Mouse (Mus musculus) midbrain, embryonic 16.5 days (tissue): ENCODE results near the gene Eif3j1. TPM values are rescaled to one million over a fixed set of nuclear protein-coding genes. Genes with fewer than 3 reads are reported as not detected.
"Not testable (repeated sequence)": the region's sequence is repeated elsewhere in the genome, so short reads cannot be mapped to it uniquely, and the experiment has no call there.

Experiments used
- ATAC-seq: fragments of 200-750 bp; cut with Nextera tagmentation; 2 replicates; pipeline ENCODE4 v1.8.0; 2017; ENCODE audit warnings: moderate TSS enrichment
- H3K27ac ChIP-seq: fragments of 300-500 bp; sonication (generic); 2 replicates; pipeline ENCODE4 v1.5.1; 2014; ENCODE audit warnings: mild to moderate bottlenecking, low read length, mixed read lengths
- H3K27me3 ChIP-seq: fragments of 300-500 bp; sonication (generic); 2 replicates; pipeline ENCODE4 v1.6.1; 2014; ENCODE audit warnings: low read depth, low read length, mixed read lengths; ENCODE audit not compliant: control insufficient read depth, insufficient read depth
- H3K36me3 ChIP-seq: fragments of 300-500 bp; sonication (generic); 2 replicates; pipeline ENCODE4 v1.6.1; 2014; ENCODE audit warnings: mild to moderate bottlenecking, low read length, moderate library complexity, mixed read lengths; ENCODE audit not compliant: control insufficient read depth, insufficient read depth
- H3K4me1 ChIP-seq: fragments of 300-500 bp; sonication (generic); 2 replicates; pipeline ENCODE4 v1.6.1; 2014; ENCODE audit warnings: mild to moderate bottlenecking, low read length, mixed read lengths; ENCODE audit not compliant: control insufficient read depth, insufficient read depth
- H3K4me2 ChIP-seq: fragments of 300-500 bp; sonication (generic); 2 replicates; pipeline ENCODE4 v1.6.1; 2014; ENCODE audit warnings: mild to moderate bottlenecking, low read length, mixed read lengths
- H3K4me3 ChIP-seq: fragments of 300-500 bp; sonication (generic); 2 replicates; pipeline ENCODE4 v1.5.1; 2014; ENCODE audit warnings: low read depth, mild to moderate bottlenecking, low read length, moderate library complexity, mixed read lengths
- H3K9ac ChIP-seq: fragments of 300-500 bp; sonication (generic); 2 replicates; pipeline ENCODE4 v1.6.1; 2014; ENCODE audit warnings: low read depth, low read length, mixed read lengths
- H3K9me3 ChIP-seq: fragments of 300-500 bp; sonication (generic); replicated peaks from 2 replicates; pipeline ENCODE4 v1.6.1; 2014; ENCODE audit warnings: mild to moderate bottlenecking, low read length, mixed read lengths; ENCODE audit not compliant: control insufficient read depth, poor library complexity, severe bottlenecking
- WGBS: fragments of 180-500 bp; shearing (Covaris S2); extraction: QIAGEN DNeasy Blood & Tissue Kit; methylation state at CpG from one replicate; pipeline ENCODE4 v1.1.7; 2014; 5-methylcytosine and 5-hydroxymethylcytosine counted together
- polyA plus RNA-seq: library from polyadenylated mRNA; unstranded; fragments of >200 nt; fragmentation: Nextera tagmentation; extraction: Ambion mirVana; gene quantifications from 2 replicates; pipeline ENCODE4 v1.2.1, GENCODE M21; 2015

Eif3j1 gene
- polyA plus RNA-seq: 11.4 and 11.7 TPM in 2 replicates

- Histone ChIP-seq H3K27me3 (no peaks in the 10 kb centered on the region), H3K36me3 (no peaks in the 10 kb centered on the region), H3K4me2 (peak within 1 kb of the TSS; percentile 81), H3K9me3 (no peaks in the 10 kb centered on the region), H3K27ac (peak within 1 kb of the TSS; percentile 80), H3K4me3 (peak within 1 kb of the TSS; percentile 89), H3K4me1 (peaks cover 17% of the 10 kb centered on the region), H3K9ac (peak within 1 kb of the TSS; percentile 86)
- under 1% methylated on average over 39 of the region's 67 CpGs for WGBS
- peak; percentile 100 for ATAC-seq
Observed at GRCm38 (mm10) chr2:122027862-122028755, at the start of gene Eif3j1. Eif3j1 (plus strand) TSS chr2:122028546.

- 91% methylated on average over 1 of the region's 1 CpGs for WGBS
- Histone ChIP-seq H3K27ac (no peak overlapping the region), H3K27me3 (no peaks in the 10 kb centered on the region), H3K36me3 (no peaks in the 10 kb centered on the region; the same call in none of the 2 replicates), H3K9me3 (no peaks in the 10 kb centered on the region), H3K4me3 (no peak overlapping the region), H3K4me2 (no peak overlapping the region), H3K9ac (no peak overlapping the region), H3K4me1 (no peaks in the 10 kb centered on the region)
- ATAC-seq: no peak
Observed at GRCm38 (mm10) chr2:121995738-121996137, 32.6 kb upstream of the Eif3j1 start.

DNA sequence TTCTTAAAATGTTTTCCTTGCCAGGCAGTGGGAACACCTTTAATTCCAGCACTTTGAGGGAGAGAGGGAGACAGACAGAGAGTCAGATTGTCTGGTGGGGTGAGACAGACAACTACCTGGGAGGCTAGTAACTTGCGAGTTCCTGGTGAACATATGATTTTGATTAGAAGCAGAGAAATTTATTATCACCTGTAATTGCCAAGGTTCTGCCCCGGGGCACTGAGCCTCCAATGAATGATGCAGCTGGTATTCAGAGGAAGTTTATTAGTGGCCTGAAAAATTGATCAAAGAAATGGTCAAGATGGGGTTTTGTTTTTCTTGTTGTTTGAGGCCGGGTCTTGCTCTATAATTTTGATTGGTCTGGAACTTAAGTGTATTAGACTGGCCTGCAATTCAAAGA, 19.5 kb upstream of the Eif3j1 start:
- no peak for ATAC-seq
- WGBS: 95% methylated on average over 3 of the region's 3 CpGs
- H3K9me3 ChIP-seq: no peaks in the 10 kb centered on the region

GRCm38 (mm10) chr2:122011441-122011840, 16.9 kb upstream of the Eif3j1 start:
- WGBS: 84% methylated on average over 7 of the region's 7 CpGs
- no peak overlapping the region for H3K9ac ChIP-seq
- H3K4me3 ChIP-seq: no peak overlapping the region
- H3K27me3 ChIP-seq: no peaks in the 10 kb centered on the region
- no peaks in the 10 kb centered on the region for H3K9me3 ChIP-seq
- no peak overlapping the region for H3K27ac ChIP-seq
- no peak overlapping the region for H3K4me2 ChIP-seq
- ATAC-seq: no peak
- no peaks in the 10 kb centered on the region for H3K36me3 ChIP-seq
- H3K4me1 ChIP-seq: no peaks in the 10 kb centered on the region

More for the DNA sequence above, 19.5 kb upstream of the Eif3j1 start:
- Histone ChIP-seq H3K27me3 (no peaks in the 10 kb centered on the region), H3K4me2 (no peak overlapping the region), H3K4me3 (no peak overlapping the region), H3K27ac (no peak overlapping the region), H3K4me1 (no peaks in the 10 kb centered on the region), H3K36me3 (no peaks in the 10 kb centered on the region), H3K9ac (no peak overlapping the region)

DNA sequence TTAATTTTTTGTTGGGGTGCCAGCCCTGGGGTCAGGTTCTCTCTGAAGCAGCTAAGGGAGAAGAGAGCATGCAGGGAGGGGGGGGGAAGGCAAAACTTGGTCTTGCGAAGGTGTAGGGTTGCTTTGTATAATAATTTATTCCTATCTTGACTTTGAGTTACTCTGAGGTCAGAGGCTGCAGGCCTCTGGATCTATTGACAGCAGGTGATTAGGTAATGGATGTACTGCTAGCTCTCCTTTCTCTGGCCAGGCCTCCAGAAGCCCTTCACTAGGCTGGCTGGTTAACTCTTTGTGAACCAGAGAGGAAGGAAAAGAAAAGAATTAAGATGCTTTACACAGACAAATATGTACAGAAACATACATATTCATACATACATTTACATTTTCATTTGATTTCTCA, 9.6 kb upstream of the Eif3j1 start:
- Histone ChIP-seq H3K27ac (no peak overlapping the region), H3K9ac (no peak overlapping the region), H3K4me2 (no peak overlapping the region), H3K4me3 (no peak overlapping the region), H3K27me3 (no peaks in the 10 kb centered on the region), H3K9me3 (no peaks in the 10 kb centered on the region), H3K4me1 (no peaks in the 10 kb centered on the region), H3K36me3 (no peaks in the 10 kb centered on the region)
- 53% methylated on average over 1 of the region's 1 CpGs for WGBS
- ATAC-seq: no peak

GRCm38 (mm10) chr2:122022284-122022683, 6.1 kb upstream of the Eif3j1 start:
- 83% methylated on average over 2 of the region's 2 CpGs for WGBS
- Histone ChIP-seq H3K9me3 (no peaks in the 10 kb centered on the region), H3K9ac (no peak overlapping the region), H3K4me2 (no peak overlapping the region), H3K27ac (no peak overlapping the region), H3K27me3 (no peaks in the 10 kb centered on the region), H3K4me3 (no peak overlapping the region), H3K36me3 (no peaks in the 10 kb centered on the region), H3K4me1 (no peaks in the 10 kb centered on the region)
- ATAC-seq: no peak

GRCm38 (mm10) chr2:122027091-122027490, 1.3 kb upstream of the Eif3j1 start:
- H3K9ac ChIP-seq, H3K27me3 ChIP-seq, H3K4me2 ChIP-seq, H3K27ac ChIP-seq, H3K4me3 ChIP-seq, H3K9me3 ChIP-seq, ATAC-seq, H3K36me3 ChIP-seq: not testable (repeated sequence)
- 93% methylated on average over 10 of the region's 10 CpGs for WGBS
- peaks cover 17% of the 10 kb centered on the region for H3K4me1 ChIP-seq

DNA sequence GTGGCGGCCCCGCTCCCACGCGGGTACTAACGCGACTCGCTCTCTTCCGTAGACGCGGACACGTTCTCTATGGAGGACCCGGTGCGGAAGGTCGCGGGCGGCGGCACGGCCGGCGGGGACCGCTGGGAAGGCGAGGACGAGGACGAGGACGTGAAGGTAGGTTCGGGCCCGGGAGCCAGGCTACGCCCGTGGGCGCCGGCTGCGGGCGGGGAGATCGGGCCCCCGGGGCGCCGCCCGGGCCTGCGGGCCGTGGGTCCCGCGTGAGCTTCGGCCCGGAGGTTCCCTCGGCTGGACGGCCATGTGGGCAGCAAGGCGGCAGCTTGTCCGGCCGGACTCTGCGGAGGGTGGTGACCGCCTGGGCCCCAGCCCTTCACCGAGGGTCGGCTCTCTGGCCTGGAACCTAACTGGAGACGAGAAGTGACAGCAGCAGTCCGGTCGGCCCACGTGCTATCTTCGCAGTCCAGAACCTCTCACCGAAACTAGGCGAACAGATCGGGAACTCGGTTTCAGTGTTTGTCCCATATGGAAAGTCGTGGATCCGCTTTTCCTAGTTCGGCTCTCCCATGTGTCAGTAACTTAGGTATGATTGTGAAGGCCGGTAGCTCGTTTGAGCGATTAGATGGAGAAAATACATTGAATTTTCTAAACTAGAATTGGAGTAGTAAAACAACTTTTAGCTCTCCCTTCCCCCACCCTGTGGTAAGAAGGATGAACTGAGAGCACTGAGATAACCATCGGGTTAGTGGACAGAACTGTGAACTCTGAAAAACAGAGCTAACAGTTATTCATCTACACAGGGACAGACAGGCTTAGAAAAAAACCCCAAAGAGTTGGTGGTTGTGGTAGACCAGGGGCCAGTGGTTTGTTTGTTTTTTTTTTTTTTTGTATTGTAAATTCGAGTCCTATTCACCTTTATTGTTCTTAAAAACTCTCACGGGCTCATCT, 682 bp downstream of the Eif3j1 start:
- no peaks in the 10 kb centered on the region for H3K9me3 ChIP-seq
- H3K4me2 ChIP-seq: peak overlapping the region; percentile 81
- no peaks in the 10 kb centered on the region for H3K27me3 ChIP-seq
- H3K36me3 ChIP-seq: no peaks in the 10 kb centered on the region
- H3K4me1 ChIP-seq: peaks cover 17% of the 10 kb centered on the region
- peak overlapping the region; percentile 86 for H3K9ac ChIP-seq
- 2% methylated on average over 61 of the region's 71 CpGs for WGBS
- H3K4me3 ChIP-seq: peak overlapping the region; percentile 89
- peak; percentile 77 for ATAC-seq
- H3K27ac ChIP-seq: peak overlapping the region; percentile 80
